Mouse (Mus musculus): ENCODE data around the gene Gnmt. TPM values are rescaled to one million over a fixed set of nuclear protein-coding genes. Genes with fewer than 3 reads are reported as not detected.

The Gnmt gene
- polyA plus RNA-seq (2012; rRNA removed) = 6.4 and 8.1 TPM in 2 replicates

DNA sequence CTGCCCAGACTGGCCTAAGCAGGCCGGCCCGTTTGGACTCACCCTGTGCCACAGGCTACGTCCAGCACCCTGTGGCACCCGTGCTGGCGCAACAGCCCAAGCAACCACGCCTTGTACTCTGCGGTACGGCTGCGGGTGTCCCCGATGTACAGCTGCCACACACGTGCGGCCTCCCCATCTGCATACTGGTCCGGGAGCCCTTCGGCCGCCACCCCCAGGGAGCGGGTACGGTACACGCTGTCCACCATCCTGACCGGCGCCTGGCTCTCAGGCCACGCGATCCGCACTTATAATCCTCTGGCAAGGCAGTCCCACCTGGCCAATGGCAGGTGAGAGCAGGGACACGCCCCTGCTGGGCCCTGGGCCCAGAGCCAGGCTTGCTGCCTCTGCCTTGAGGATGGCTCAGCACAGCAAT is at the start of gene Gnmt:
Gene Gnmt (minus strand): TSS at position 265 of the 415 bp plus-strand sequence.
- no peak for TF ChIP-seq POLR2A (IDR thresholded peaks at IDR 0.05; ENCODE audit: low read depth, low read length)
- no peak for TF ChIP-seq CTCF (IDR thresholded peaks at IDR 0.05; ENCODE audit: extremely low read depth, insufficient read depth, insufficient read length, insufficient replicate concordance)
- no peaks in the 10 kb centered on the region for H3K4me1 ChIP-seq (ENCODE audit: control insufficient read depth, insufficient read depth, insufficient read length)
- WGBS = 57% methylated on average over 24 of the region's 24 CpGs
- no peak within 1 kb of the TSS for H3K27ac ChIP-seq (ENCODE audit: insufficient read depth, low read length)
- H3K36me3 ChIP-seq (ENCODE audit: control insufficient read depth, insufficient read depth, low read length) = peaks cover 7% of the 10 kb centered on the region
- H3K27me3 ChIP-seq (ENCODE audit: control insufficient read depth, insufficient read depth, low read length) = no peaks in the 10 kb centered on the region
- no peak for DNase-seq (ENCODE audit: low read depth in 1 of 2, low spot score in 2 of 2)
- no peak within 1 kb of the TSS for H3K4me3 ChIP-seq (ENCODE audit: extremely low read depth, insufficient read depth, insufficient read length)

GRCm38 (mm10) chr17:46776087-46776486 is 47.1 kb upstream of the Gnmt start:
- no peaks in the 10 kb centered on the region for H3K27me3 ChIP-seq (ENCODE audit: control insufficient read depth, insufficient read depth, low read length)
- 91% methylated on average over 3 of the region's 3 CpGs for WGBS
- no peaks in the 10 kb centered on the region for H3K4me1 ChIP-seq (ENCODE audit: control insufficient read depth, insufficient read depth, insufficient read length)
- no peak overlapping the region for H3K4me3 ChIP-seq (ENCODE audit: extremely low read depth, insufficient read depth, insufficient read length)
- DNase-seq (ENCODE audit: low read depth in 1 of 2, low spot score in 2 of 2) = no peak
- TF ChIP-seq POLR2A (IDR thresholded peaks at IDR 0.05; ENCODE audit: low read depth, low read length) (no peak), CTCF (IDR thresholded peaks at IDR 0.05; ENCODE audit: extremely low read depth, insufficient read depth, insufficient read length, insufficient replicate concordance) (no peak)
- no peak overlapping the region for H3K27ac ChIP-seq (ENCODE audit: insufficient read depth, low read length)
- H3K36me3 ChIP-seq (ENCODE audit: control insufficient read depth, insufficient read depth, low read length) = peaks cover 36% of the 10 kb centered on the region

DNA sequence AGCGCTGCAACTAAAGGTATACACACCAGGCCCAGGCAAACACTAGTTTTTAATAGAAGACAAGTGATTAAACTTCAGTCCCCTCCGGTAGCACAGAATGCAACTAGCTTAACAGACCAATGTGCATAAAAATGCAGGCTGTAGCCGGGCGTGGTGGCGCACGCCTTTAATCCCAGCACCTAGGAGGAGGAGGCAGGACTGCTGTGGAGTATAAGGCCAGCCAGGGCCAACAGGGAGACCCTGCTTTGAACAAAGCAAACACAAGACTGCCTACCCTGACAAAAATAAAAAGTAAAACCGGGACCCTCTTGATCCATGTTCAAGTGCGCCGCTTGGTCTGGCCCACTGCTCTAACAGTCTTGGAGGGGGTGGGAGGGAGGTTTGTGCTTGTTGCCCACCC is 46.1 kb upstream of the Gnmt start:
- TF ChIP-seq POLR2A (IDR thresholded peaks at IDR 0.05; ENCODE audit: low read depth, low read length) (no peak), CTCF (IDR thresholded peaks at IDR 0.05; ENCODE audit: extremely low read depth, insufficient read depth, insufficient read length, insufficient replicate concordance) (no peak)
- Histone ChIP-seq H3K27ac (ENCODE audit: insufficient read depth, low read length) (no peak overlapping the region), H3K36me3 (ENCODE audit: control insufficient read depth, insufficient read depth, low read length) (peaks cover 32% of the 10 kb centered on the region), H3K4me1 (ENCODE audit: control insufficient read depth, insufficient read depth, insufficient read length) (no peaks in the 10 kb centered on the region), H3K4me3 (ENCODE audit: extremely low read depth, insufficient read depth, insufficient read length) (no peak overlapping the region), H3K27me3 (ENCODE audit: control insufficient read depth, insufficient read depth, low read length) (no peaks in the 10 kb centered on the region)
- DNase-seq (ENCODE audit: low read depth in 1 of 2, low spot score in 2 of 2) = no peak
- 95% methylated on average over 9 of the region's 9 CpGs for WGBS

DNA sequence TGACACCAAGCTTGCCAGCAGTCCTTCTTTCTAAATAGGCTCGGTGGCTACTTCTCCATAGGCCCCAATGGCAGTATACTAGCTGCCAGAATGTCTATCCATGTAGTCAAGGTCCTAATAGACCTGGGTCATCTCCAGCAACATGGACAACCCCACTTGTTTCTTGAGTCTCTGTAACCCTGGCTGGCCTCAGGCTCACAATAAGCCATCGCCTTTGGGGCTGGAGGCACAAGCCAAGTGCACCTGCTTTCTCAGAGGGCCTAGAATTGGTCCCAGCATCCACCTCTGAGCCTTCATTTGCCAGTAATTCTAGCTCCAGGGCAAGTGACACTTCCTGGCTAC is 45.1 kb upstream of the Gnmt start:
- H3K36me3 ChIP-seq (ENCODE audit: control insufficient read depth, insufficient read depth, low read length) = peaks cover 25% of the 10 kb centered on the region
- WGBS = 68% methylated on average over 2 of the region's 2 CpGs
- no peak overlapping the region for H3K4me3 ChIP-seq (ENCODE audit: extremely low read depth, insufficient read depth, insufficient read length)
- no peaks in the 10 kb centered on the region for H3K27me3 ChIP-seq (ENCODE audit: control insufficient read depth, insufficient read depth, low read length)
- no peak overlapping the region for H3K27ac ChIP-seq (ENCODE audit: insufficient read depth, low read length)
- DNase-seq (ENCODE audit: low read depth in 1 of 2, low spot score in 2 of 2) = no peak
- H3K4me1 ChIP-seq (ENCODE audit: control insufficient read depth, insufficient read depth, insufficient read length) = no peaks in the 10 kb centered on the region
- TF ChIP-seq POLR2A (IDR thresholded peaks at IDR 0.05; ENCODE audit: low read depth, low read length) (no peak), CTCF (IDR thresholded peaks at IDR 0.05; ENCODE audit: extremely low read depth, insufficient read depth, insufficient read length, insufficient replicate concordance) (no peak)

DNA sequence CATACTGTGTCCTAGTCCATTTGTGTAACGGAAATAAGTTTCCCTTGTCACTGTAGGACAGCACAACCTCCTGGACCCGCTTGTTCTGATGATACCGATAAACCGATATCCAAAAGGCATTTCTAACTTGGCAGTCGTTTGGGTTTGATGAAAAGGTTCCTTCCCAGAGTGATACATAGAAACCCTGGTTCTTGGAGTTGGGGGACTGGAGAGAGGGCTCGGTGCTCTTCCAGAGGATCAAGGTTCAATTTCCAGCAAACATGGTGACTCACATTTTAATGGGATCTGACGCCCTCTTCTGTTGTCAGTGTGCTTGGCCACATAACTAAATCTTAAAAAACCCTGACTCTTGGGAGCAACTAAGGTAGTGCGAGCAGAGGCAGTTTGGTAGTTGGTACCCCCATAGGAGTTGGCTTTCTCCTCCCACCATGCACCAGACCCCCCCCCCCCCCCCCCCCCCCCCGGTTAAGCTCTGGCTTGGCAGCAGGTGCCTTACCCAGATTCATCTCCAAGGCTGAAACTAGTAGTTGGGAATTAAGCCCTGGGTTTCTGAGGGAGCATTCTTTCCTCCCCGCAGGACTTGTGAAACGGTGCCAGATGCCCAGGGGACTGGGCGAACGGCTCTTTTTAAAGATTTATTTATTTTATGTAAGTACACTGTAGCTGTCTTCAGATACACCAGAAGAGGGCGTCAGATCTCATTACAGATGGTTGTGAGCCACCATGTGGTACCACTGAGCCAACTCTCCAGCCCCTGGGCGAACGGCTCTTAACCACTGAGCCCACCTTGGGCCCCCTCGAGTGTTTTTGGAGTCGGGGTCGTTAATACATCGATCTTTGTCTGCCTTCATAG is 44.5 kb upstream of the Gnmt start:
- Histone ChIP-seq H3K27ac (ENCODE audit: insufficient read depth, low read length) (peak overlapping the region; percentile 73), H3K4me1 (ENCODE audit: control insufficient read depth, insufficient read depth, insufficient read length) (no peaks in the 10 kb centered on the region), H3K27me3 (ENCODE audit: control insufficient read depth, insufficient read depth, low read length) (no peaks in the 10 kb centered on the region), H3K36me3 (ENCODE audit: control insufficient read depth, insufficient read depth, low read length) (peaks cover 22% of the 10 kb centered on the region), H3K4me3 (ENCODE audit: extremely low read depth, insufficient read depth, insufficient read length) (peak overlapping the region; percentile 91)
- TF ChIP-seq POLR2A (IDR thresholded peaks at IDR 0.05; ENCODE audit: low read depth, low read length) = no peak
- TF ChIP-seq CTCF (IDR thresholded peaks at IDR 0.05; ENCODE audit: extremely low read depth, insufficient read depth, insufficient read length, insufficient replicate concordance) = no peak
- 11% methylated on average over 20 of the region's 20 CpGs for WGBS
- no peak for DNase-seq (ENCODE audit: low read depth in 1 of 2, low spot score in 2 of 2)

- Histone ChIP-seq H3K36me3 (ENCODE audit: control insufficient read depth, insufficient read depth, low read length) (peaks cover 15% of the 10 kb centered on the region), H3K27me3 (ENCODE audit: control insufficient read depth, insufficient read depth, low read length) (no peaks in the 10 kb centered on the region), H3K27ac (ENCODE audit: insufficient read depth, low read length) (peak within 1 kb of the TSS; percentile 73), H3K4me1 (ENCODE audit: control insufficient read depth, insufficient read depth, insufficient read length) (no peaks in the 10 kb centered on the region), H3K4me3 (ENCODE audit: extremely low read depth, insufficient read depth, insufficient read length) (peak within 1 kb of the TSS; percentile 91)
- under 1% methylated on average over 50 of the region's 50 CpGs for WGBS
- no peak for TF ChIP-seq CTCF (IDR thresholded peaks at IDR 0.05; ENCODE audit: extremely low read depth, insufficient read depth, insufficient read length, insufficient replicate concordance)
- peak; percentile 79 for TF ChIP-seq POLR2A (IDR thresholded peaks at IDR 0.05; ENCODE audit: low read depth, low read length)
- DNase-seq (ENCODE audit: low read depth in 1 of 2, low spot score in 2 of 2) = peak; percentile 69 to 74
Measured at GRCm38 (mm10) chr17:46772404-46773277, 43.7 kb upstream of the Gnmt start, which contains the start of gene 2310039H08Rik. Gene 2310039H08Rik (plus strand): TSS chr17:46772635.
